Mouse (Mus musculus) brain, adult 2 months (tissue): Measurements from ENCODE around the gene Spata46.

ENCODE experiments used
- DNase-seq: peaks from one replicate; pipeline ENCODE4 v3.0.0; 2011; ENCODE audit warnings: low read depth, low spot score

The Spata46 gene

DNA sequence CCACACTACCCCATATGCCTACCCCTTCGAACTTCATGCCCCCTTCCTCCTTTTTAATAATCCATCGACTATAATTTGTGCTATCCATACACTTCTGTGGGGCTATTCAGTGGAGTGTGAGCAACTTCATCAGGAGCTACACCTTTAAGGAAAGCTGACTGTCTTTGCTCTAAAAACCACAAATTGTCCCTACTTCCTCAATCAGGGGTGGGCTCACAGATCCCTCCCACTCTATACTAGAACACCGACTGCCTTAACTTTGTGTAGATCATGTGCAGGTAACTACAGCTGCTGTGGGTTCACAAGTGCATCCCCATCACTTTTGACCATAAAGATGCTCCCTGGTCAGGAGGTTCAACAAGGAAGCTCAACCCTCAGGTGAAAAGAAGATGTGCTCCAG lies 31.3 kb downstream of the Spata46 start:
- DNase-seq = no peak

- DNase-seq = peak; percentile 33
Measured at GRCm38 (mm10) chr1:170343081-170343480, 34.5 kb downstream of the Spata46 start.

DNA sequence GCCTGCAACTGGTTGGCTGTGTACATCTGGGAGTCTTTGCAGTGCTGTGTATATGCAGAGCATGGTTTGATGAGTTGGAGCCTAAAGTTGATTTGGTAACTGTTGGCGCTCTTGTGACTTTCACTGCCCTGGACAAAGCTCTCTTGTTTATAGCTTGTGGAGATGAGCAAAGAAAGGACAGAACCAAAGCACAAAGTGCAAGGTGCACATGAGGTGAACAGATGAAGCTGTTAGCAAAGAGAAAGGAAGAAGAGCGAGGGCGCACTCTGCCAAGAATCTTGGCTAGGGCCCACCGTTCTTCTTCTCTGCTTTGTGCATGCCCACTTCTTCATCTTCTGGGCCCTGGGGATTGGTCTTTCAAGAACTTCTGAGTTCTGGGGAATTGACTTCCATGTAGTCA lies 35.3 kb downstream of the Spata46 start:
- no peak for DNase-seq

DNA sequence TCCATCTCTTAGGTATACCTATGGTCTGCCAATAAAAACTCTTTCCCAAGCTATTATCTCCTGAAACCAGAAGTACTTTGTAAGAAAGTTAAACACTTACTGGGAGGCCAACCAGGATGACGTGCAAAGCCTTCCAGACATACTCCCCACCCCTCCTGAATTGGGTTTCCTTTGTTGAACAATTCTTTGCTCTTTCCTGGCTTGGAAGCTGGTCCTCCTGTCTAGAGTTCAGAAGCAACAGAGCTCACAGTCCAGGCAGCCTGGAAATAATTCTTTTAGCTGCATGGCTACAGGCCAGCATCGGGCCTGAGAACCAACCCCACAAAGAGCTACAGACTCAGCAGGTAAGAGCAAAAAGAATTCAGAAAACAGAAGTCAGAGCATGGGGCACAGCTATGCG lies 37.7 kb downstream of the Spata46 start:
- DNase-seq = no peak

DNA sequence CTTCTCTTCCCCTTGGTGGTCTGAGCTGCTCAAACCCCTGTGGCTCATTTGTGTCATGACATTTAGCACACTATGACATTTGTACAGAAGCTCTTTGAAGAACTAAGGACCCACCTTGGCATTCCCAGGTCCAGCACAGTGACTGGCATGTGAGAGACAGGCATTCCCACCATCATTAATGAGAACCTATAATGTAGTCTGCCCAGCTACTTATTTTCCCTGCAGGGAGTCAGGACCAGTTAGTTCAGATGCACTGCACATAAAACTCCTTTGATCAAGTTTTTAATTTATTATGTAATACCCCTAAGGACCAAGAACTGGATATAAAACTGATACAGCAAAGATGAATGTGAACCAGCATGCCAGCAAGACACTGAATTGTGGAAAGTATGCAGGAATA lies 42.5 kb downstream of the Spata46 start:
- DNase-seq = no peak

- DNase-seq = no peak
Measured at GRCm38 (mm10) chr1:170353335-170353734, 44.7 kb downstream of the Spata46 start.

DNA sequence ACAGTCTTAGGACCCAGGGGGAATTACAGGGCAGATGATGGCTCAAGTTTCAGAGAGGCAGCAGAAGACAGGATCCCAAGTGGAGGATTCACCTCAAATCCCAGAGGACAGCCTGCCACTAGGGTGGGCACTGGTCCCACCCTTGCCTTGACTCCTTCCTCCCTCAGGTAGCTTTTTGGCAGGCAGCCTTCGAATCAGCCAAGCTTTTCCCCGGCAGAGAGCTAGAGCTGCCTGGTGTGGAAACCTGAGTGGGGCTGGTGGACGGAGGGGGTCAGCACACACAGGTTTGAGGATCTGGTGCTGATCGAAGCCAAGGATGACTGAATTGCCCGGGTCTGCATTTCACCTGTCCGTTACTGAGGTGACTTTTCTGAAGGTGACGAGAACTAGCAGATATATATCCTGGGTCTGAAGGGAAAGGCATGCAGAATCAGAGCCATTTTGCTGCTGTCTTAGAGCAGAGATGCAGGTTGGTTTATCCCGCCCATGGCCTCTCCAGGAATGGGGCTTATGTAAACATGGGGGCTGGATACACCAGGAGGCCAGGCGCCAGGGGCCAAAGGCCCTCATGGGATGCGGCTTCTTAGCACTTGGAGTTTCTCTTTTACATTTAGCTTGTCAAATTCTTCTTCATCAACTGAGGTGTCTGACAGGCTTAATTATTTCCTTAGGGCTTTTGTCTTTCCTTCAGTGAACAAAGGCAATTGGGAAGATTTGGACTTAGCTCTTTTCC lies 51.7 kb downstream of the Spata46 start:
- no peak for DNase-seq
